Mouse (Mus musculus) midbrain, embryonic 10.5 days (tissue): Measurements from ENCODE around the gene Cyb561d2. TPM values are rescaled to one million over a fixed set of nuclear protein-coding genes. Genes with fewer than 3 reads are reported as not detected.

Experiments
- DNase-seq: peaks from one replicate; pipeline ENCODE4 v3.0.0-alpha.2; 2017; ENCODE audit warnings: low spot score
- H3K27ac ChIP-seq: fragments of 300-500 bp; sonication (generic); replicated peaks from 2 replicates; pipeline ENCODE4 v1.5.1; 2016; ENCODE audit warnings: mild to moderate bottlenecking
- H3K27me3 ChIP-seq: fragments of 300-500 bp; sonication (generic); 2 replicates; pipeline ENCODE4 v1.6.1; 2016; ENCODE audit warnings: low read depth, mild to moderate bottlenecking; ENCODE audit not compliant: poor library complexity, severe bottlenecking
- H3K36me3 ChIP-seq: fragments of 300-500 bp; sonication (generic); 2 replicates; pipeline ENCODE4 v1.6.1; 2016; ENCODE audit warnings: mild to moderate bottlenecking, moderate library complexity
- H3K4me1 ChIP-seq: fragments of 300-500 bp; sonication (generic); 2 replicates; pipeline ENCODE4 v1.6.1; 2016
- H3K4me3 ChIP-seq: fragments of 300-500 bp; sonication (generic); 2 replicates; pipeline ENCODE4 v1.5.1; 2016; ENCODE audit warnings: mild to moderate bottlenecking, moderate library complexity
- H3K9me3 ChIP-seq: fragments of 300-500 bp; sonication (generic); replicated peaks from 2 replicates; pipeline ENCODE4 v1.6.1; 2016; ENCODE audit warnings: mild to moderate bottlenecking
- WGBS: fragments of 180-500 bp; shearing (Covaris S2); methylation state at CpG from one replicate; pipeline ENCODE4 v1.1.7; 2016; 5-methylcytosine and 5-hydroxymethylcytosine counted together
- polyA plus RNA-seq: library from polyadenylated mRNA; unstranded; fragments of >200 nt; fragmentation: Nextera tagmentation; extraction: Ambion mirVana; gene quantifications from 2 replicates; pipeline ENCODE4 v1.2.1, GENCODE M21; 2016

Cyb561d2 gene
- polyA plus RNA-seq, 1 experiment from 2014 or later = 20.5 TPM

DNA sequence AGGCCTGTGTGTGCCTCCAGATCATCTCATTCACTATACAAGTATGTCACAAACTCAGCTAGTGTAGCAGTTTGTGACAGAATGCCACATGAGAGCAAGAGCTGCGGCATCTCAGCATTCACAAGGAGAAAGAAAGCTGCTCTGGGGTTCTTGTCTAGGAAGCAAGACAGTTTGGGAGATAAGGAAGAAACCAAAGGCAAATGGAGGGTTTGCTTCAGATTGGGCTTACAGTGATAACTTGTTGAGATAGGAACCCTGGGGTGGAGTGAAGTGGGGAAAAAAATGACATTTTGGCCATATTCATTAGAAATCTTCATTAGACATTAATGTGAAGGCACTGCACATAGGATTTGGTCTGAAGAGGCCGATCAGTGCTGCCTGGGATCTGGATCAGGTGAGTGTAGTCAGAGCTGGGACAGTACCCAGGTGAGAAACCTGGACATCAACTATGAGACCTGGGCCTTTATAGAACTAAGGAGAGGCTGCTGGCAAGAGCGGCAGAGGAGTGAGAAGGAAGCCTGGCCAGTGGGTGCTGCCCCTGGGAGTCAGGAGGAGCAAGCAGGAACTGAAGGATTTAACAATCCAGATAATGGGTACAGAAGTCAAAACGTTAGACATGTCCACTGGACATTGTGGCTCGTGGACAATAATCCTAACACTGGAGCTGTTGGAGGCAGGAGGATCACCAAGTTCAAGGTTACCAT lies 10.8 kb upstream of the Cyb561d2 start:
- H3K4me1 ChIP-seq = peaks cover 73% of the 10 kb centered on the region
- 81% methylated on average over 5 of the region's 5 CpGs for WGBS
- H3K27me3 ChIP-seq = peaks cover 58% of the 10 kb centered on the region
- no peak overlapping the region for H3K27ac ChIP-seq
- DNase-seq = no peak
- H3K4me3 ChIP-seq = peak overlapping the region; percentile 88
- peaks cover 16% of the 10 kb centered on the region for H3K36me3 ChIP-seq
- H3K9me3 ChIP-seq = no peaks in the 10 kb centered on the region

DNA sequence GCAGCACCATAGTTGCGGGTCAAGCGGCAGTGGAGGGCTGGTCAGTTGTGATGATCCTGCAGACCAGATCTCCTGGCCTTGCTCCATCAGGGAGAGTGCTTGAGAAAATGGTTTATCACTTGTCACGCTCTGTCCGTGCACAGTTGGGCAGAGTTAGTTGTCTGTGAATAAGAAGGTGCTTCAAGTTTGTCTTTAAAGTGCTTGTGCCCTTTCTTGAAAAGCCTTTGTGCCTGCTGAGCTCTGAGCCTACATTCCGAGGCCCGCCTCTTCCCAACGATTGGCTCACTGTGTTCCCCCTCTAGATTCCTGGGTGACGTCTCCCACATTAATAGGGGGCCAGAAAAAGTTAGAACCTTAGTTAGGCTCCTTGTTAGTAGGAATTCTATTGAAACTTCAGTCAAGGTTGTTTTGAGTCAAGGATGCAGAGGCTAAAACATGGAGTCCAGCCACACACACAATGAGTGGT lies 9.9 kb upstream of the Cyb561d2 start:
- 3% methylated on average over 8 of the region's 8 CpGs for WGBS
- no peak for DNase-seq
- Histone ChIP-seq H3K27ac (peak overlapping the region; percentile 80), H3K36me3 (peaks cover 6% of the 10 kb centered on the region), H3K9me3 (no peaks in the 10 kb centered on the region), H3K4me3 (peak overlapping the region; percentile 58), H3K4me1 (peaks cover 82% of the 10 kb centered on the region), H3K27me3 (peaks cover 63% of the 10 kb centered on the region)

DNA sequence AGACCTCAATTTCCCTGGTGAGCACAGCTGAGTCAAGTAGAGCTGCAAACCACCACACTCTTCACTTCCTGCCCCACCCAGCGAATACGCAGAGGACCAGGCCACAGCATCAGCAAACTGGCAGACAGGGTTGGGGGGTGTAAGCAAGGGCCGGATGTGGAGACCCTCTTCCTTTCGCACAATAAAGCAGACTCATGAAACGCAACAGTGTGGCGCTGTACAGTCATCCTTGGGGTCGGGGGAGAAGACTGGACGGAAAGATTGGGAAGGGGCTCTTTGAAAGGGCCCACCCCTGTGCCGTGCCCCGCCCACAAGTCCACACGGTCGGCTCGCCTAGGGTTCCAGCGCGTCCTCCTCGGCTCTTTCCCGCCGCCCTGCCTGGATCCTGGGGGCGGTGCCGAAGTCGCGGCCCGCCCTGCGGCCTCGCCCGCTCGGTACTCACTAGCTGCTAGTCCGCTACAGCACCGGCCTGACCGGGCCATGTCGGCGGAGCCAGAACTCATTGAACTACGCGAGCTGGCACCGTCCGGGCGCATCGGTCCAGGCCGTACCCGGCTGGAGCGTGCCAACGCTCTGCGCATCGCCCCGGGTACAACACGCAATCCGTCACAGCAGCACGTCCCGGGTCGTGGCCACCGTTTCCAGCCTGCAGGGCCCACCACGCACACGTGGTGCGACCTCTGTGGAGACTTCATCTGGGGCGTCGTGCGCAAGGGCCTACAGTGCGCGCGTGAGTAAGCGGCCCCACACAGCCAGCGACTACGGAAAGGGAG lies 9.3 kb upstream of the Cyb561d2 start, which contains the start of gene Rassf1:
Gene Rassf1, plus strand, starts transcription at position 439 of the 773 bp plus-strand sequence.
- peaks cover 63% of the 10 kb centered on the region for H3K27me3 ChIP-seq
- H3K36me3 ChIP-seq = peaks cover under 1% of the 10 kb centered on the region; the same call in 1 of the 2 replicates
- peak within 1 kb of the TSS; percentile 80 for H3K27ac ChIP-seq
- H3K4me3 ChIP-seq = peak within 1 kb of the TSS; percentile 58
- H3K9me3 ChIP-seq = no peaks in the 10 kb centered on the region
- peaks cover 82% of the 10 kb centered on the region for H3K4me1 ChIP-seq
- WGBS = under 1% methylated on average over 61 of the region's 63 CpGs
- peak; percentile 76 for DNase-seq

DNA sequence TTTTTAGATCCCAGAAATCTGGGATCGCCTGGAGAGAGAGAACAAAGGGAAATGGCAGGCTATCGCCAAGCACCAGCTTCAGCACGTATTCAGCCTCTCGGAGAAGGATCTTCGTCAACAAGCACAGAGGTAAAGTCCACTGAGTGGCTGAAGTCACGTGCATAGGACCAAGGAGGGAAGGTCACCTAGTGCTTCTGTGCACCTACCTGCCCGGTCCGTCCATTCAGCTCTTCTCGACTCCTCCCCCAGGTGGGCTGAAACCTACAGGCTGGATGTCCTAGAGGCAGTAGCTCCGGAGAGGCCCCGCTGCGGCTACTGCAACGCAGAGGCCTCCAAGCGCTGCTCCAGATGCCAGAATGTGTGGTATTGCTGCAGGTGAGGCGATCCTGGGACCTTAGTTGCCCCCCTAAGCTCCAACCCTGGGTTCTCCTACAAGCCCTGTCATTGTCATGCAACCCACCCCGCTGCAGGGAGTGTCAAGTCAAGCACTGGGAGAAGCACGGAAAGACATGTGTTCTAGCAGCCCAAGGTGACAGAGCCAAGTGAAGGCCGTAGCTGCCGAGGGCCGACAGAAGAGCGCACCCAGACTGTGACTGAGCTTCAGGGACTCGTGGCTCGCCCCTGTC lies 8.6 kb upstream of the Cyb561d2 start:
- H3K4me3 ChIP-seq = peak overlapping the region; percentile 58
- H3K4me1 ChIP-seq = peaks cover 81% of the 10 kb centered on the region
- H3K9me3 ChIP-seq = no peaks in the 10 kb centered on the region
- WGBS = 17% methylated on average over 23 of the region's 23 CpGs
- H3K27ac ChIP-seq = peak overlapping the region; percentile 80
- peaks cover 63% of the 10 kb centered on the region for H3K27me3 ChIP-seq
- no peak for DNase-seq
- H3K36me3 ChIP-seq = no peaks in the 10 kb centered on the region

DNA sequence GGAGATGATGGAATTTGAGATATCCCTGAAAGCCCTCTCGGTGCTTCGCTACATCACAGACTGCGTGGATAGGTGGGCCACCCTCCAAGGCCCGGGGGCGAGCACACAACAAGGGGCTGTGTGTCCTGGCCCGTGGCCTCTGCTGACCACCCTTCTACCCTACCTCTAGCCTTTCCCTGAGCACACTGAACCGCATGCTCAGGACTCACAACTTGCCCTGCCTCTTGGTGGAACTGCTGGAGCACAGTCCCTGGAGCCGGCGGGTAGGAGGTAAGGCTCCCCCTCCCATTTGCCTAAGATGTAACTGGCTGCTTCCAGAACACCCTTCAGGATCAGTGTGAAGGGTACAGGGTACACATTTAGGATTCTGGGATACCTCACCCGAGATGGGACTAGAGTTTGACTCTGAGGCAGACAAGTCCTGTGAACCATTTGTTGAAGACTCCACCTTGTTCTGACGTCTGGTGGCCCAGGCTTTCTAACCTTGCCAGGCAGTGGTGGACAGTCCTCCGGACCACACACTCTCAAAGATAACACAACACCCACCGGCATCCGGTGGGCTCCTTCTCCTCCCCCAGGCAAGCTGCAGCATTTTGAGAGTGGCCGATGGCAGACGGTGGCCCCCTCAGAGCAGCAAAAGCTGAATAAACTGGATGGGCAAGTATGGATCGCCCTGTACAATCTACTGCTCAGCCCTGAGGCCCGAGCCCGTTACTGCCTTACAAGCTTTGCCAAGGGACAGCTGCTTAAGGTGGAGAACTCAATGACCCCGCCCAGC lies 7.5 kb upstream of the Cyb561d2 start:
- no peak overlapping the region for H3K27ac ChIP-seq
- WGBS = 89% methylated on average over 20 of the region's 20 CpGs
- H3K27me3 ChIP-seq = peaks cover 63% of the 10 kb centered on the region
- 0 out of 2 replicates have a peak overlapping the region, but pooled peaks have one; percentile 58 for H3K4me3 ChIP-seq
- H3K9me3 ChIP-seq = no peaks in the 10 kb centered on the region
- peaks cover 9% of the 10 kb centered on the region for H3K36me3 ChIP-seq
- DNase-seq = no peak
- peaks cover 76% of the 10 kb centered on the region for H3K4me1 ChIP-seq

DNA sequence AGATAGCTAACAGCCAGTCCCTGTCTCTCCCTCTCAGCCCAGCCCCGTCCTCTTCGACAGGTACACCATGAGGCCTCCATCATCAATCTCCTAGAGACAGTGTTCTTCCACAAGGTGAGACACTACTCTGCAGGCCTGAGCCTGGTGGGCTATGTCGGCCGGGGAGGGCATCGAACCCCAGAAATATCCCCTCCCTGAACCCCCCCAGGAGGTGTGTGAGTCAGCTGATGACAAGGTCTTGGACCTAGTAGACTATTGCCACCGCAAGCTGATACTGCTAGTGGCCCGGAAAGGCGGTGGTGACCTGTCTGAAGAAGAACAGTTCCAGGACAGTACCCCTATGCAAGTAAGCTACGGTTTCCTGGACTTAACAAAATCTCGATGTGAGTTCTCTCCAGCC lies 6.8 kb upstream of the Cyb561d2 start:
- WGBS = 90% methylated on average over 10 of the region's 10 CpGs
- peaks cover 16% of the 10 kb centered on the region for H3K36me3 ChIP-seq
- H3K9me3 ChIP-seq = no peaks in the 10 kb centered on the region
- no peak for DNase-seq
- H3K4me1 ChIP-seq = peaks cover 71% of the 10 kb centered on the region
- H3K27me3 ChIP-seq = peaks cover 63% of the 10 kb centered on the region
- H3K27ac ChIP-seq = no peak overlapping the region
- no peak overlapping the region for H3K4me3 ChIP-seq

DNA sequence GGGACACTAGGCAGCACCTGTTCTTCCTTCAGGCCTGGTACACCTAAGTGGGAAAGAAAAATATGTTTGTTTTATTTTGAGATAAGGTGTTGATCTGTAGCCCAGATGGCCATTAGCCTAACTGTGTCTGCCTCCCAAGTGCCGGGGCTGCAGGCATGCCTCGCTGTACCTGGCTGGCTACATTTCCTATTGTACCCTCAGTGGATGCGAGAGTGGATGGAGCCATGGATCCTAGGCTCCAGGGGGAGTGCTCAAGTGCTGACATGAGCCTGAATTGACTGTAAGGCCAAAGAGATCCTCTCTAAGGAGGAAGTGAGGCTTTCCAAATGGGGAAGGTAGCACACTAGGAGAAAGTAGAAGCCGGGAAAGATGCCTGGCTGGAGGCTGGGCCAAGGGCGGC lies 6.0 kb upstream of the Cyb561d2 start:
- no peak overlapping the region for H3K4me3 ChIP-seq
- no peak for DNase-seq
- peaks cover 23% of the 10 kb centered on the region for H3K36me3 ChIP-seq
- H3K9me3 ChIP-seq = no peaks in the 10 kb centered on the region
- peaks cover 70% of the 10 kb centered on the region for H3K4me1 ChIP-seq
- peaks cover 56% of the 10 kb centered on the region for H3K27me3 ChIP-seq
- 0 out of 2 replicates have a peak overlapping the region, but pooled peaks have one; percentile 5 for H3K27ac ChIP-seq
- WGBS = 81% methylated on average over 5 of the region's 5 CpGs

DNA sequence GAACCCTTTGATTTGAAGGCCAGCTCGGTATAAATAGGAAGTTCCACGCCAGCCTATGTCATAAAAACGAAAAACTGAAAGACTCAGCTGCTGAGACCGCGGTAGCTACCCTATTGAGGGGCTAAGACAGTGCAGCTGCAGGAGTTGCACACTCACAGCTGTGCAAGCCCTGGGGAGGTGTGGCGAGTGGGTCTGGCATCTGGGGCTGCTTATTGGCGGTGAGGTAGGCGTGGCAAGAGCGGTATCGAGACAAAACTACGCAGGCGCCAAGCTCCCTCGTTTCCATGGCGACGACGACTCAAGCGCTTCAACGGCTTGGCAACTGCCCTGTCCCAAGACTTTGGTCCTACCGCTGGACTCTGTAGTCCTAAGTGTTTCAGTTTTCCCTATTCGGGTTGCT lies 5.0 kb upstream of the Cyb561d2 start, which contains the start of gene Zmynd10:
Gene Zmynd10, plus strand, starts transcription at position 273 of the 400 bp plus-strand sequence.
- peaks cover 70% of the 10 kb centered on the region for H3K4me1 ChIP-seq
- 6% methylated on average over 20 of the region's 20 CpGs for WGBS

DNA sequence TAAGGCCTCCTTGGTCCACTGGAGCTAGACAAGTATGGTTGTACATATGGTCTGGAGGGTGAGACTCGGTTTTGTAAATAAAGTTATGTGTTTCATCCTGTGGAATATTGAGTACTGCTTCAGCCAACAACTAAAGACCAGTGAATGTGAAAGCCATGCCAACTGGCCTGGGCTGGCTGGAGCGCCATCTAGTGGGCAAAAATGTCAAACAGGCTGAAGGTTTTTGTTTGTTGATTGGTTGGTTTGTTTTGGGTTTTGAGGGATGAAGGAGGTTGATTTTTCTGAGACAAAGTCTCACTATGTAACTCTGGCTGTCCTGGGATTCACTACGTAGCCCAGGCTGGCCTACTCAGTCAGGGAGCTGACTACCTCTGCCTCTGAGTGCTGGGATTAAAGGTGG lies 3.6 kb upstream of the Cyb561d2 start:
- H3K9me3 ChIP-seq = no peaks in the 10 kb centered on the region
- H3K36me3 ChIP-seq = peaks cover 23% of the 10 kb centered on the region
- peaks cover 67% of the 10 kb centered on the region for H3K4me1 ChIP-seq
- 8% methylated on average over 3 of the region's 3 CpGs for WGBS
- DNase-seq = peak; percentile 77
- H3K27ac ChIP-seq = no peak overlapping the region
- peaks cover 33% of the 10 kb centered on the region for H3K27me3 ChIP-seq
- H3K4me3 ChIP-seq = no peak overlapping the region

More for the DNA sequence above, 5.0 kb upstream of the Cyb561d2 start, which contains the start of gene Zmynd10:
- Histone ChIP-seq H3K27ac (peak within 1 kb of the TSS; percentile 46), H3K36me3 (peaks cover 23% of the 10 kb centered on the region), H3K9me3 (no peaks in the 10 kb centered on the region), H3K27me3 (peaks cover 47% of the 10 kb centered on the region), H3K4me3 (peak within 1 kb of the TSS; percentile 44)
- DNase-seq = peak; percentile 90

DNA sequence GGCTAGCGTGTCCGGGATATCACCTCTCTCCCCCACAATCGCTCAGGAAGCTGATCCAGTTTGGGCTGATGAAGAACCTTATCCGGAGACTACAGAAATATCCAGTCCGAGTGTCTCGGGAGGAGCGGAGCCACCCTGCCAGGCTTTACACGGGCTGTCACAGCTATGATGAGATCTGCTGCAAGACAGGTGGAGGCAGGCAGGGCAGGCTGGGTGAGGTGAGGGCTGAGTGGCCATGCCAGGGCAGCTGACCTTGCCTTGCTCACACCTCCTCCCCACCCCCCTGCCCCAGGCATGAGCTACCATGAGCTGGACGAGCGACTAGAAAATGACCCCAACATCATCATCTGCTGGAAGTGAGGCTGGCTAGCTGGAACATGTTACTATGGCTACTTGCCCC lies 3.2 kb upstream of the Cyb561d2 start:
- peaks cover 65% of the 10 kb centered on the region for H3K4me1 ChIP-seq
- H3K27ac ChIP-seq = no peak overlapping the region
- no peak for DNase-seq
- H3K4me3 ChIP-seq = no peak overlapping the region
- peaks cover 29% of the 10 kb centered on the region for H3K27me3 ChIP-seq
- H3K36me3 ChIP-seq = peaks cover 25% of the 10 kb centered on the region
- 91% methylated on average over 10 of the region's 10 CpGs for WGBS
- no peaks in the 10 kb centered on the region for H3K9me3 ChIP-seq

DNA sequence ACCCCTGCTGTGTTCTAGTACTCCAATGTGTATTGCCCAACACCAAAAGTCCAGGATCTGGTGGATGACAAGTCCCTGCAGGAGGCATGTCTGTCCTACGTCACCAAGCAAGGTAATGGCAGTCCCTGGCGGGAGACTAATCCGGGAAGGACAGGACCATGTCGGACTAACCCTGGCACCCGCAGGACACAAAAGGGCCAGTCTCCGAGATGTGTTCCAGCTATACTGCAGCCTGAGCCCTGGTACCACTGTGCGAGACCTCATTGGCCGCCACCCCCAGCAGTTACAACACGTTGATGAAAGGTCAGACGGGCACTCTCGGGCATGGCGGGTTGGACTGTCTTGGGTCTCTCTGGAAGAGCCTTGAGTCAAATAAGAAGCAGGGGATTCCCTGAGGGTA lies 2.7 kb upstream of the Cyb561d2 start:
- Histone ChIP-seq H3K4me3 (no peak overlapping the region), H3K4me1 (peaks cover 60% of the 10 kb centered on the region), H3K27ac (no peak overlapping the region), H3K9me3 (no peaks in the 10 kb centered on the region), H3K27me3 (peaks cover 24% of the 10 kb centered on the region), H3K36me3 (peaks cover 29% of the 10 kb centered on the region)
- no peak for DNase-seq
- WGBS = 93% methylated on average over 12 of the region's 12 CpGs

DNA sequence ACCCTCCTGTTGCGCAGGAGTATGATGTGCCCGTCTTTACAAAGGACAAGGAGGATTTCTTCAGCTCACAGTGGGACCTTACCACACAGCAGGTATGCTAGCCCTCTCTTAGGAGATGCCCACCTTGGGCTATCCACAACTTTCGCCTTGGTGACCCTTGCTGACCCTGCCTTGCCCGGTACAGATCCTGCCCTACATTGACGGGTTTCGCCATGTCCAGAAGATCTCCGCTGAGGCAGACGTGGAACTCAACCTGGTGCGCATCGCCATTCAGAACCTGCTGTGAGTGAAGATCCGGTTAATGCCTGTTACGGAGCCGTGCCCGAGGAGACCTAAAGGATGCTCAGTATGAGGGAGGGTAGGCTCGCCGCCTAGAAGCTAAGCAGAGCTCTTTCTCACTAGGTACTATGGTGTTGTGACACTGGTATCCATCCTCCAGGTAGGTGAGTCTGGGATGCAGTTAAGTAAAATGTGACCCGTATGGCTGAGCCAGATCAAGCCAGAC lies 2.3 kb upstream of the Cyb561d2 start:
- peaks cover 19% of the 10 kb centered on the region for H3K27me3 ChIP-seq
- peaks cover 59% of the 10 kb centered on the region for H3K4me1 ChIP-seq
- H3K27ac ChIP-seq = no peak overlapping the region
- H3K36me3 ChIP-seq = peaks cover 34% of the 10 kb centered on the region
- no peak for DNase-seq
- H3K4me3 ChIP-seq = no peak overlapping the region
- no peaks in the 10 kb centered on the region for H3K9me3 ChIP-seq
- 96% methylated on average over 17 of the region's 17 CpGs for WGBS
